Mouse (Mus musculus) stomach, postnatal 0 days (tissue): ENCODE measurements around the gene Ide.

ENCODE experiments used
- CTCF ChIP-seq: IDR thresholded peaks from 2 replicates; pipeline ENCODE4 v1.5.1; 2016; ENCODE audit warnings: antibody characterized with exemption, low read depth, mild to moderate bottlenecking, moderate library complexity
- EP300 ChIP-seq: optimal IDR thresholded peaks from 2 replicates; pipeline ENCODE3; 2016; ENCODE audit warnings: antibody characterized with exemption

DNA sequence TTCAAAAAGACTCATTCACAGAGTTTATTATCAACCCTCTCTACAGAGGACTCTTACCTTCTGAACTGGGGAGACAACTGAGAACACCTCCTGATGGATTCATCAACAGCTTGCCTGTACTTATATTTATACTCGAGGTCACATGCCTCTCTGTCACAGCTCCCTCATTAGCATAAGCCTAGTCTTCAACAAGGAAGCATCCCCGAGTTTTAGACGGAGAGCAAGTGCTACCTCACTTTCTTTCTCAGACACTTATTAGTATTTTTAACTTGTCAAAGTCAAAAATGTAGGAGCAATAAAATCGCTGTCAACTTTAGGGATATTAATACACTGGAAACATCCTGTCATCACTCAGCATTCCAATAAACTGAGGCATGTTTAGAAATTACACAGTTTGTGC lies at the start of gene Ide:
- TF ChIP-seq CTCF (no peak), EP300 (no peak)
